10 mouse cellular contexts compared by ENCODE assay signal in genomic region chr14:25372581-25372980, GRCm38 (mm10).
DNase-seq lines count a peak whose midpoint lies in the region; ATAC-seq lines count a peak whose summit lies in the region.
"Had no signal": no experiment of that assay in that cellular context is flagged by ENCODE, and none has a peak within 500 bp of the region (broad histone marks: within the 10 kb centered on the region; RNA-seq: fewer than 3 reads in every experiment).

No protein-coding gene starts in this region.

- H3K9me3 ChIP-seq in hindbrain, embryonic 13.5 days = peaks cover 7% of the 10 kb centered on the region; the same call in 1 of the 2 replicates
- no peaks in the 10 kb centered on the region for H3K9me3 ChIP-seq in hindbrain, embryonic 11.5 days (ENCODE audit: control insufficient read depth, low read length)
- peaks cover 7% of the 10 kb centered on the region; the same call in 1 of the 2 replicates for H3K9me3 ChIP-seq in midbrain, embryonic 12.5 days
- H3K9me3 ChIP-seq in midbrain, embryonic 11.5 days (ENCODE audit: control insufficient read depth, low read length) = no peaks in the 10 kb centered on the region
- H3K9me3 ChIP-seq in limb, embryonic 10.5 days (replicated peaks) = no peaks in the 10 kb centered on the region
- H3K9me3 ChIP-seq: lung, embryonic 15.5 days; neural tube, embryonic 13.5 days had no signal

- no peak for ATAC-seq in hindbrain, embryonic 13.5 days (ENCODE audit: low FRiP score)
- ATAC-seq in hindbrain, embryonic 11.5 days (ENCODE audit: low FRiP score) = no peak
- no peak for ATAC-seq in midbrain, embryonic 12.5 days (ENCODE audit: low FRiP score, low read depth)
- no peak for ATAC-seq in midbrain, embryonic 11.5 days (ENCODE audit: low FRiP score)

- peaks cover 6% of the 10 kb centered on the region; the same call in 1 of the 2 replicates for H3K36me3 ChIP-seq in hindbrain, embryonic 13.5 days
- no peaks in the 10 kb centered on the region for H3K36me3 ChIP-seq in hindbrain, embryonic 11.5 days (ENCODE audit: control insufficient read depth, insufficient read depth, low read length)
- peaks cover 8% of the 10 kb centered on the region; the same call in 1 of the 2 replicates for H3K36me3 ChIP-seq in midbrain, embryonic 12.5 days
- H3K36me3 ChIP-seq in midbrain, embryonic 11.5 days (ENCODE audit: control insufficient read depth, insufficient read depth, low read length) = no peaks in the 10 kb centered on the region; the same call in 1 of the 2 replicates
- H3K36me3 ChIP-seq in limb, embryonic 10.5 days = peaks cover 2% of the 10 kb centered on the region; the same call in 1 of the 2 replicates
- H3K36me3 ChIP-seq: lung, embryonic 15.5 days; neural tube, embryonic 13.5 days had no signal

- peak overlapping the region; percentile 78; the same call in 1 of the 2 replicates for H3K27ac ChIP-seq in hindbrain, embryonic 13.5 days
- no peak overlapping the region for H3K27ac ChIP-seq in hindbrain, embryonic 11.5 days (ENCODE audit: low read depth, low read length)
- H3K27ac ChIP-seq in midbrain, embryonic 12.5 days (replicated peaks) = peak overlapping the region; percentile 20; the same call in 1 of the 2 replicates
- H3K27ac ChIP-seq in midbrain, embryonic 11.5 days (ENCODE audit: low read depth, low read length) = no peak overlapping the region
- H3K27ac ChIP-seq in limb, embryonic 10.5 days = peak overlapping the region; percentile 82
- H3K27ac ChIP-seq: lung, embryonic 15.5 days had no signal

- no peak overlapping the region for H3K9ac ChIP-seq in hindbrain, embryonic 13.5 days
- no peak overlapping the region for H3K9ac ChIP-seq in hindbrain, embryonic 11.5 days (ENCODE audit: low read depth, low read length)
- H3K9ac ChIP-seq in midbrain, embryonic 12.5 days (replicated peaks) = no peak overlapping the region
- H3K9ac ChIP-seq in midbrain, embryonic 11.5 days (ENCODE audit: low read length) = no peak overlapping the region
- H3K9ac ChIP-seq: lung, embryonic 15.5 days; neural tube, embryonic 13.5 days had no signal

- H3K27me3 ChIP-seq in hindbrain, embryonic 13.5 days = no peaks in the 10 kb centered on the region
- H3K27me3 ChIP-seq in hindbrain, embryonic 11.5 days (ENCODE audit: control insufficient read depth, insufficient read depth, low read length) = no peaks in the 10 kb centered on the region
- H3K27me3 ChIP-seq in midbrain, embryonic 12.5 days = no peaks in the 10 kb centered on the region
- no peaks in the 10 kb centered on the region for H3K27me3 ChIP-seq in midbrain, embryonic 11.5 days (ENCODE audit: control insufficient read depth, insufficient read depth, low read length)
- H3K27me3 ChIP-seq in limb, embryonic 10.5 days (ENCODE audit: low read depth, poor library complexity, severe bottlenecking) = no peaks in the 10 kb centered on the region
- H3K27me3 ChIP-seq: lung, embryonic 15.5 days; neural tube, embryonic 13.5 days had no signal

- peaks cover 45% of the 10 kb centered on the region for H3K4me1 ChIP-seq in hindbrain, embryonic 13.5 days (replicated peaks)
- H3K4me1 ChIP-seq in hindbrain, embryonic 11.5 days (replicated peaks; ENCODE audit: control insufficient read depth, insufficient read depth, low read length) = peaks cover 8% of the 10 kb centered on the region
- peaks cover 33% of the 10 kb centered on the region for H3K4me1 ChIP-seq in midbrain, embryonic 12.5 days
- H3K4me1 ChIP-seq in midbrain, embryonic 11.5 days (ENCODE audit: control insufficient read depth, insufficient read depth, low read length) = peaks cover 12% of the 10 kb centered on the region
- H3K4me1 ChIP-seq in limb, embryonic 10.5 days = peaks cover 39% of the 10 kb centered on the region

- no peak overlapping the region for H3K4me2 ChIP-seq in hindbrain, embryonic 13.5 days
- H3K4me2 ChIP-seq in hindbrain, embryonic 11.5 days (replicated peaks; ENCODE audit: low read depth, low read length) = no peak overlapping the region
- H3K4me2 ChIP-seq in midbrain, embryonic 12.5 days (replicated peaks) = no peak overlapping the region
- no peak overlapping the region for H3K4me2 ChIP-seq in midbrain, embryonic 11.5 days
- H3K4me2 ChIP-seq: lung, embryonic 15.5 days; neural tube, embryonic 13.5 days had no signal

- WGBS in hindbrain, embryonic 13.5 days = 61% methylated on average over 4 of the region's 4 CpGs
- 58% methylated on average over 4 of the region's 4 CpGs for WGBS in hindbrain, embryonic 11.5 days
- 46% methylated on average over 4 of the region's 4 CpGs for WGBS in midbrain, embryonic 12.5 days
- 55% methylated on average over 4 of the region's 4 CpGs for WGBS in midbrain, embryonic 11.5 days
- 58% methylated on average over 4 of the region's 4 CpGs for WGBS in limb, embryonic 10.5 days

- no peak overlapping the region for H3K4me3 ChIP-seq in hindbrain, embryonic 13.5 days
- H3K4me3 ChIP-seq in hindbrain, embryonic 11.5 days (ENCODE audit: low read depth, low read length) = no peak overlapping the region
- no peak overlapping the region for H3K4me3 ChIP-seq in midbrain, embryonic 12.5 days
- no peak overlapping the region for H3K4me3 ChIP-seq in midbrain, embryonic 11.5 days (ENCODE audit: low read depth, low read length)
- H3K4me3 ChIP-seq in limb, embryonic 10.5 days = no peak overlapping the region
- H3K4me3 ChIP-seq: lung, embryonic 15.5 days; neural tube, embryonic 13.5 days had no signal

- no peak for DNase-seq in hindbrain, embryonic 11.5 days (ENCODE audit: low spot score)
- no peak for DNase-seq in midbrain, embryonic 11.5 days (ENCODE audit: low spot score, missing footprints)
- DNase-seq in limb, embryonic 10.5 days (ENCODE audit: low spot score) = no peak
- no peak for DNase-seq in ovary, postnatal 10 days (ENCODE audit: low spot score)
- DNase-seq in testis, postnatal 14 days (ENCODE audit: low spot score) = no peak
- DNase-seq: thymus, postnatal 36 days had no signal

Comparison
In these comparisons a context has a peak if more than half of its experiments do, and no peak if none do; other contexts are left out.
1. H3K27ac ChIP-seq: peak in hindbrain, embryonic 13.5 days (single experiment), midbrain, embryonic 12.5 days (single experiment) and limb, embryonic 10.5 days (single experiment); none in hindbrain, embryonic 11.5 days (single experiment) and midbrain, embryonic 11.5 days (single experiment).